Mouse (Mus musculus) brown adipose tissue, adult 24 weeks (tissue): ENCODE measurements around the gene Synpo2. TPM values are rescaled to one million over a fixed set of nuclear protein-coding genes. Genes with fewer than 3 reads are reported as not detected.

Experiments used
- H3K27ac ChIP-seq: fragments of 200-500 bp; replicated peaks from 2 replicates; pipeline ENCODE4 v1.5.1; 2012; ENCODE audit warnings: low read depth, mild to moderate bottlenecking, low read length
- H3K4me1 ChIP-seq: fragments of 200-500 bp; 2 replicates; pipeline ENCODE4 v1.6.1; 2012; ENCODE audit warnings: low read length, mixed read lengths; ENCODE audit not compliant: control insufficient read depth, insufficient read depth, insufficient read length
- H3K4me3 ChIP-seq: fragments of 200-500 bp; 2 replicates; pipeline ENCODE4 v1.5.1; 2012; ENCODE audit warnings: low read depth, mild to moderate bottlenecking, low read length, moderate library complexity; ENCODE audit not compliant: insufficient read depth
- polyA plus RNA-seq: library from polyadenylated mRNA; stranded (reverse); fragments of >200 nt; gene quantifications from 2 replicates; pipeline ENCODE4 v1.2.4, GENCODE M21; 2012; ENCODE audit not compliant: missing spikeins, insufficient read depth, insufficient read length

Gene Synpo2
- polyA plus RNA-seq, 1 experiment = 7.4 TPM

DNA sequence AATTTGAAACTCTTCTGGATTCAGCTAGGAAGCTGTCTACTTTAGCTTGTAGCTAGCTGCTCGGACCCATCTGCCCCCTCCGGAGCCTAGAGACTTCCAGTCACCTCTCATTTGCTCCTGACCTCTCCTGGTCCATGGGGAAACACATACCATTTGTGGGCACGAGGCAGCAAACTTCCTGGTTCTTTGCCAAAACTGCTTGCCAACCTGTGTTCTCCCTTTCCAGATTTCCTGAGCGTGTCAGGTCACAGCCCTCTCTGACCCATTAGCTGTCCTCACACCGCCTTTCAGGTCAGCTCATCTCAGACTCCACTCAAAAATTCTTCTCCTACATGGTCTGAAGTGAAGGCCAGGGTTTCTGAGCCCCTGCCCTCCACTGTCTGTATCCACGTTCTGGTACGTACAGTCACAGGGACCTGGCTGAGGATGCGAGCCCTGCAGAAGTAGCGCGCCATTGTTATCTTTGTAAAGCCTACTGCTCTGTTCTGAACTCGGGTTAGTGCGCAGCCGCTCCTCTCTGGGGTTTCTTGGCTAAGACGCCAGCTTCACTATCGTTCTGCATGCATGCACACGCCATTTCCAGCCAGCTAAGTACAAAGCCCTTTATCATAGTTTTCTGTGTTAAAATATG, 150.0 kb downstream of the Synpo2 start:
- H3K4me3 ChIP-seq = no peak overlapping the region
- H3K4me1 ChIP-seq = peaks cover 2% of the 10 kb centered on the region; the same call in 1 of the 2 replicates
- H3K27ac ChIP-seq = no peak overlapping the region

DNA sequence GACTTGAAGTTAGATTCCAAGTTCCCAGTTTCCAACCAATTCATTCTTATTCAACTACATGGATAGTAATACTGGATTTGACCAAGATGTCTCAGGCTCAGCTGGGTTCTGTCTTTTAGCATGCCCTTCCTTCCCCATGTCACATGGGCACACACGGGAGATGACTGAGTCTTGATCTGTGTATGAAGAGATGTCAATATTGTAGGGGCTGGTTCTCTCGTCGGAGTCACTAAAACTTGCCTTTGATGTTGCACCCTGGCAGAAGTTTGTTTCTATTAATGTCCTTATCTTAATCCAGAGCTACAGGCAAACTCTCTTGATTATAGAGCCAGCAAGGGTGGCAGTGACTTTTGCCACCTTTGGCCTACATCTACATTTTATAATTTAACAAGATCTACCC, 154.3 kb downstream of the Synpo2 start:
- Histone ChIP-seq H3K27ac (no peak overlapping the region), H3K4me1 (no peaks in the 10 kb centered on the region), H3K4me3 (no peak overlapping the region)

DNA sequence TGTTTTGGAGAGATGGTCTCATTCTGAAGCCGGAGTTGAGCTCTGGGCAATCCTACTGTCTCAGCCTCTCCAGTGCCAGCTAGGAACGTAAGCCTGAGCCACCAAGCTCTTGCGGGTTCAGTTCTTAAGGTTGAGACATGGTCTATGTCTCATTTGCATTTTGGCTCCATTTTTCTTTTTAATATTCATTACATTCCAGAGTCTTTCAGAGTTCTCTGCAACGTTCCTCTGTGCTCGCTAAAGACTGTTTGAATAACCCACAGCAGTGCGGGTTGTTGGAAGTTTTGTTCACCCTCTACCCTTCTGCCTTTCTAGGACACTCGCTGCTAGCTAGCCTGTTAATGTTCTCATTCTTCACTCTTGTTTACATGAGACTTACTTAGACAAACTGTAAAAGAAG, 155.0 kb downstream of the Synpo2 start:
- H3K4me1 ChIP-seq = no peaks in the 10 kb centered on the region
- no peak overlapping the region for H3K27ac ChIP-seq
- no peak overlapping the region for H3K4me3 ChIP-seq

DNA sequence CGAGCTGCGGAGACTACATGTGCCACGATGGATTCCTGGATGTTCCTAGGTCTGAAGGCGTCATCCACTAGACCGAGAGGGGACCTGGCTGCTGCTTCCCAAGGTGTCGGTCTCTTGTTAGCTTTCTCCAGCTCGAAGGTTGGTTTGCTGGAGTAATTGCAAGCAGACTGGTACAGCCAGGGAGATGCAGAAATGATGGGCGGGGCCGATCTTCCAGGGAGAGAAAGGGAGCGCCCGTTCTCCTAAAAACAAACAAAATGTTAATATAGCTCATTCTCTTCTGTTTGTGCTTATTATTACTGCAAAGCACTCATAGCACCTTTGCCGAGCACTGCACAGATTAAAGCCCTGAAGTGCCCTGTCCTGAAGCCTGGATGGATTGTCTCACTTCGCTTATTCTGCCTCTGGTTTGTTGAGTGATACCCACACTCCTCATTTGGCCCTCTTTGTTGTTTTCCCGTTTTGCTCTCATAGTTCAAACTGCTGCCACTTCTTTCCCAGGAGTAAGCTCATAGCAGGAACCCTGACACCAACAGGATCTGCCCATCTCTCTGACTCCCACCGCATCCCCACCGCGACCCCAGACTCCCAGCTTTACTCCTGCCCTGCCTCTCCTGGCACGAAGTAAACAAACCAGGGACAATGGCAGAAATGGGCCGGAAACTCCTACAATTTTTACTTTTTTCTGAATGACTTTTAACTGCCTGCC, 155.8 kb downstream of the Synpo2 start:
- H3K4me1 ChIP-seq = no peaks in the 10 kb centered on the region
- H3K4me3 ChIP-seq = no peak overlapping the region
- H3K27ac ChIP-seq = no peak overlapping the region

DNA sequence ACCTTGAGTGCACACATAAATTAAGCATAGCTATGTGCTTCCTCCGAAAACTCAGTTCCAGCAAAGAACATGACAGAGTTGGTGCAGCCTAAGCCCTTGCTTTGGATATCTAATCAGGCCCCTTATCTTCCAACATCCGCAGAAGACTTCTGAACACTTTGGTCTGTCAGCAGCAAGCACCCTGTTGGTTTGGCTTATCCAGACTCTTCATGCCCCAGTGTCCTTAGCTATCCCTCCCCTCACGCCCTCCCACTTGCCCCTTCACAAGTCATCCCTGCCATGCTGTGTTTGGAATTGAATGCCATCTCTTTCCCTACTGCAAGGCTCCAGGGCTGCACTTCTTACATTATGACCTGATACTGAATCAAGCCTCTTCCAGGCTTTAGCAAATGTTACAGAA, 160.2 kb downstream of the Synpo2 start:
- no peak overlapping the region for H3K4me3 ChIP-seq
- no peak overlapping the region for H3K27ac ChIP-seq

DNA sequence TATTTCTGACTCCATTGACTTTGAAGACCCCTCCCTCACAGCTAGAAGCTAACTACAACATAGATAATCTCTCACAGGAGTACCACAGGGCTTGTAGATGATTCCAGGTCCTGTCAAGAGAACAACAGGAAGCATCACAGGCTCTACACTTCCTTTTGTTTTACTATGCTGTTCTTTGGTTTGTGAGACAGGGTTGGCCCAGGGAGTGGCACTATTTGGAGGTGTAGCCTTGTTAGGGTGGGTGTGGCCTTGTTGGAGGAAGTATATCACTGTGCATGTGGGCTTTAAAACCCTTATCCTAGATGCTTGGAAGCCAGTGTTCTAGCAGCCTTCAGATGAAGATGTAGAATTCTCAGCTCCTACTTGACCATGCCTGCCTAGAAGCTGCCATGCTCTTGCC, 160.9 kb downstream of the Synpo2 start:
- Histone ChIP-seq H3K4me3 (no peak overlapping the region), H3K4me1 (no peaks in the 10 kb centered on the region), H3K27ac (no peak overlapping the region)

More for the DNA sequence above, 160.2 kb downstream of the Synpo2 start:
- no peaks in the 10 kb centered on the region for H3K4me1 ChIP-seq

DNA sequence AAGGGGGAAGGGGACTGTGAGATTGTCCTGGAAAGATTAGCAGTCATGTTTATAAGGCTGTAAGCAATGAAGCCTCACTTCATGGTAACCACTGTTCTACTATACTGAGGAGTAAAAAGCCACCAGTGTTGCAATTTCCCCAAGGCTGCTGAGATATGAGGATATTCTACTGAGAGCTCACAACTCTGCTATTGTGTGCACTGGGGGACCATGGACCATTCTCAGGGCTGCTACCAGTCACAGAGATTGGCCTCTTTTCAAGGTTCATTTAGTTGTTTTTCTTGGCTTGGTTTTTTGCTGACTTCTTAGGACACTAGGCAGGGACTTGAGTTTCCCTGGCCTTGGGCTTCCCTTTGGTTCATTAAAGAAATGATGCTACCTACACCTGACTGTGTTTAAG, 162.6 kb downstream of the Synpo2 start:
- Histone ChIP-seq H3K27ac (no peak overlapping the region), H3K4me3 (no peak overlapping the region)

DNA sequence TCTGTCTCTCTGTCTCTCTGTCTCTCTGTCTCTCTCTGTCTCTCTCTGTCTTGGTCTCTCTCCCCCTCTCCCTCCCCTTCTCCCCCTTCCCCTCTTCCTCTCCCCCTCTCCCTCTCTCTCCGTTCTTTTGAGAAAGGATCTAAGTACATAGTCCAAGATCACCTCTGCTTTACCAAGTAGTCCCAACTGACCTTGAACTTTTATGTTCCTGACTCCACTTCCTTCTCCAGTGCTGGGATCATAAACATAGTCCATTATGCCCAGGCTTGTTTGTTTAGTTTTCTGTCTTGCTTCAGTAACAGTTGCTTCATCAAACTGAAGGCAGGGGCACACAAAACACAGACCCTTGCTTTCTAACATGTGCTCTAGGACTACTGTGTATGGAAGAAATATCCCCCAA, 163.5 kb downstream of the Synpo2 start:
- no peak overlapping the region for H3K27ac ChIP-seq
- H3K4me1 ChIP-seq = no peaks in the 10 kb centered on the region
- no peak overlapping the region for H3K4me3 ChIP-seq

More for the DNA sequence above, 162.6 kb downstream of the Synpo2 start:
- H3K4me1 ChIP-seq = no peaks in the 10 kb centered on the region

DNA sequence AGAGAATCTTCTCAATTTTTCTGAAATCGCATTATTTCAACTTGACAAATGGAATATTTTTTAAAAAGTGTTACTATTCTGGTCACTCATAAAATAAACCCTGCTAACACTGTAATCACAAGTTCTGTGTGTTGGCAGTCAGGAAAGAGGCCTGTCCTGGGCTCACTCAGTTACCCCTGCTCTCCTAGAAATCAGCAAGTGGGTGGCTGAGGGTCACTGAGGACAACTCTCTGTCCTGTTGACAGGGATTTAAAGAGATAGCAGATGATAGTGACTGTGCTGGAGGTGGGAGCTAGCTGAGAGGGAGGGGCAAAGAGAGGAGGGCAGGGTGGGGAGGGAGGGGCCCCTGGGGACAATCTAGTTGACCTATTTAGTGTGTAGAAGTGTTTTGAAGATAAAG, 165.0 kb downstream of the Synpo2 start:
- H3K4me3 ChIP-seq = no peak overlapping the region
- H3K27ac ChIP-seq = no peak overlapping the region
- H3K4me1 ChIP-seq = no peaks in the 10 kb centered on the region

DNA sequence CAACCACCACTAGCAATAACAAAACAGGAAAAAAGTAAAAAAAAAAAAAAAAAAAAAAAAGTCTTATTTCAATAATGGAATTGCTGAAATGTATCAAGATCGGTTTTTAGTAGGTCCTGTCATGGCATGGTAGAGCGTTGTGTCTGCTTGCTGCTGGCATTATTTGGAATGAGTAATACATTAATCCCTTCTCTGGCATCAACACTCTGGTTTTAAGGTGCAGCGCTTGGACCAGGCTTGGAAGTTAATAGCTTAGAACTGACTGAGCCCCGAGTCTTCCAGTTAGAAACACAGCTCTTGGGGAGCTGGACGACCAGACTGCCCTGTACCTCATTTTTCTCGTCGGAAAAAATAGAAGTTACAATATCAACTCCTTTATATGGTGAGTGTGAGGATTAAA, 169.1 kb downstream of the Synpo2 start:
- H3K27ac ChIP-seq = no peak overlapping the region
- H3K4me3 ChIP-seq = no peak overlapping the region

DNA sequence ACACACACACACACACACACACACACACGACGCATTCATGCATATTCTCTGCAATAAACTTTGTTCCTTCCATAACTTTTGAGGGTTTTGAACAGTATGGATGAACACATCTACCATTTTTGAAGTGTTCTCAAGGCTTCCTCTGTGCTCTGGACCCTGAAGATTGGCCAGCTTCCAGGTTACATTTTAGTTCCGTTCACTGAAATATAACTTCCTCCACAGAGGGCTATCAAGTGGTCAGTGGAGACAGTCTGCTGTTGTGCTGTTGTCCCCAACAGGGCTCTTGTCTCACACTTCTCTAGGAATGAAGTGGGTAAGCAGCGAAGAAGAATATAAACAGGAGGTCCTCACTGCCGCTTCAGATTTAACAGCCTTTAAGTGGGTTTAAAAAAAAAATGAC, 170.5 kb downstream of the Synpo2 start:
- Histone ChIP-seq H3K27ac (no peak overlapping the region), H3K4me1 (no peaks in the 10 kb centered on the region), H3K4me3 (no peak overlapping the region)

More for the DNA sequence above, 169.1 kb downstream of the Synpo2 start:
- no peaks in the 10 kb centered on the region for H3K4me1 ChIP-seq

DNA sequence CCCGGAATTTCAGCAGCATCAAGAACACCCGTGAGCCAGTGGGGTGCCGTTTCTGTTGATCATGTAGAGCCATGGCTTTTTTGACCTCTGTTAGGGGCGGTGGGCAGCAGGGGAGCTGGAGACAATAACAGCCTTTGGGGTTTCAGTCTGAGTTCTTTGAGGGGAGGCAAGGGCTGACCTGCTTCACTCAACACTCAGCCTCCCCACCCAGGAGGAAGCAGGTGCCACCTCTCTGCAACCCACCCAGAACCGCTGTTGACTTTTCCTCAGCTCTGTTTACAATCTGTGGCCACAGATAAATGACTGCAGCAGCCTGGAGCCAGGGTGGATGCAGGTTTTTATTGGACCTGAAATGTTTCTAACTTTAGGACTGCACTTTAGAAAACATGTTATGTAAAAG, 171.8 kb downstream of the Synpo2 start:
- no peaks in the 10 kb centered on the region for H3K4me1 ChIP-seq

DNA sequence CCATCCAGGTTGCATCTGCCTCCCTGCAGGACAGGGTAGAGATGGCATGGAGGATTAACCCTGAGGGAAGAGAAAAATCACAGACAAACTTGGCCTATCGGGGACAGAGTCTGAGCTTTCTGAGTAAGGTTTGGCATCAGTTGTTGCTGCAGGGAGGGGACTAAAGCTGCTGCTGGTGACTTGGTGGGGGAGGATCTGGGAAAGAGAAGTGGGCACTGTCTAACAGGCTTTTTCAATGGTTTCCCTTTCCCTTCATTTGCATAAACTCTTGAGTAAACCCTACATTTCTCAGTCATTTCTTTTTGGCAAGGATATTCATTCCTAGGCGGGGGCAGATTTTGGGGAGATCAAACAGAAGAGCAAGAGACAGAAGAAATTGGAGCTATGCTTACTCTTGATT, 174.0 kb downstream of the Synpo2 start:
- H3K27ac ChIP-seq = no peak overlapping the region
- no peaks in the 10 kb centered on the region for H3K4me1 ChIP-seq
- no peak overlapping the region for H3K4me3 ChIP-seq

More for the DNA sequence above, 171.8 kb downstream of the Synpo2 start:
- no peak overlapping the region for H3K4me3 ChIP-seq
- no peak overlapping the region for H3K27ac ChIP-seq

DNA sequence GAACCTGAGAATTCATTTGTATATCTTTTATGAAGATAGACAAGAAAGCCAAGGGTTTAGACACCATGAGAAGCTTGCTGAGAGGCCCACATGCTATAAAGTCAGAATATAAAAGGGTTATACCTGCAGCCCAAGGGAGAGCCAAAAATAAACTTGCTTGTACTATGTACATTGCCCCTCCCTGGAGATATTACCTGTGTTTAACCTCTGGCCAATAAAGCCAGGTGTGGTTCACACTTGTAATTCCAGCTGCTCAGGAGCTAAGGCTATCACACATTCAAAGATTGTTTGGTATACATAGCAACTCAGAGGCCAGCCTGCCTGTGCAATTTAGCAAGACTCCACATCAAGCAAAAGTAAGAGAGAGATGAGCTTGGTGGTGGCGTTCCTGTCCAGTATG, 177.1 kb downstream of the Synpo2 start:
- Histone ChIP-seq H3K4me3 (no peak overlapping the region), H3K4me1 (no peaks in the 10 kb centered on the region), H3K27ac (no peak overlapping the region)

DNA sequence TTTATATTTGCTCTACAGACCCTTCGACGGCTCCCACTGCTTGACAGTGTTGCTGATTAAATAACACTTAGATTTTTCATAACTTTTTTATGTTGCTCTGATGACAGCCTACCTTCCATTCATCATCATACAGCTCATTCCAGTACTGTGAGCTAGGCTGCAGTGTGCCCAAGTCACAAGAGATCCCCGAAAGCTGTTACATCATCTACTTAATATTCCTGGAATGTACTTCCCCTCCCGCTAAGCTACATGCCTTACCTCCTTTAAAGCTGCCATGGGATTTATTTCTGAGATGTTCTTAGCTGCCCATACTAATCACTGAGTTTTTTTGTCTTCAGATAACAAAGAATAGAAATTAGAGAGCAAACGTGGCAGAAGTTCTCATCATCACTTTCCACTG, 181.8 kb downstream of the Synpo2 start:
- H3K27ac ChIP-seq = no peak overlapping the region
- no peaks in the 10 kb centered on the region for H3K4me1 ChIP-seq
- H3K4me3 ChIP-seq = no peak overlapping the region
